Mouse (Mus musculus): Measurements from ENCODE around the gene Psmd8. TPM values are rescaled to one million over a fixed set of nuclear protein-coding genes. Genes with fewer than 3 reads are reported as not detected.
"Not testable (repeated sequence)": the region's sequence is repeated elsewhere in the genome, so short reads cannot be mapped to it uniquely, and the experiment has no call there.

The Psmd8 gene
- total RNA-seq (2022): 100 to 1,000 TPM; 116 to 137 (median 132) TPM

- DNase-seq (ENCODE audit: low spot score in 2 of 2): peak; percentile 94 to 96
Observed at GRCm38 (mm10) chr7:29180077-29180853, at the start of gene Psmd8. TSS of gene Psmd8 (minus strand) at chr7:29180701.

DNA sequence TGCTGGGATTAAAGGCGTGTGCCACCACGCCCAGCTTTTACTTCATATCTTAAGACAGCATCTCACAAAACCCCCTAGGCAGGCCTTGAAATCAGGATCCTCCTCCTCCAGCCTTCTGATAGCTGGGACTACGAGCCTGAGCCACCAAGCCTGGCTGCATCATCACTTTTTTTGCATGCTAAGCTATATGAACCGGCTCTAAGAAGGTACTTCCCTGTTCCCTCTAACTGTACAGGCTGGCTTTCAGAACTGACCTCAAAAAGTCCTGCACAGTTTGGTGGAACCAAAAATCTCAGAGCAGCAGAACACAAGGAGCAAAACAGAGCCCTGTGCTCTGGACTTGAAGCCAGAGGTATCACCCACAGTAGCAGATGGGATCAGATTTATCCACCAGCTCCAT lies 47.7 kb upstream of the Psmd8 start:
- no peak for DNase-seq (ENCODE audit: low spot score in 2 of 2)

- no peak for DNase-seq (ENCODE audit: low spot score in 2 of 2)
Observed at GRCm38 (mm10) chr7:29225520-29225919, 45.0 kb upstream of the Psmd8 start.

DNA sequence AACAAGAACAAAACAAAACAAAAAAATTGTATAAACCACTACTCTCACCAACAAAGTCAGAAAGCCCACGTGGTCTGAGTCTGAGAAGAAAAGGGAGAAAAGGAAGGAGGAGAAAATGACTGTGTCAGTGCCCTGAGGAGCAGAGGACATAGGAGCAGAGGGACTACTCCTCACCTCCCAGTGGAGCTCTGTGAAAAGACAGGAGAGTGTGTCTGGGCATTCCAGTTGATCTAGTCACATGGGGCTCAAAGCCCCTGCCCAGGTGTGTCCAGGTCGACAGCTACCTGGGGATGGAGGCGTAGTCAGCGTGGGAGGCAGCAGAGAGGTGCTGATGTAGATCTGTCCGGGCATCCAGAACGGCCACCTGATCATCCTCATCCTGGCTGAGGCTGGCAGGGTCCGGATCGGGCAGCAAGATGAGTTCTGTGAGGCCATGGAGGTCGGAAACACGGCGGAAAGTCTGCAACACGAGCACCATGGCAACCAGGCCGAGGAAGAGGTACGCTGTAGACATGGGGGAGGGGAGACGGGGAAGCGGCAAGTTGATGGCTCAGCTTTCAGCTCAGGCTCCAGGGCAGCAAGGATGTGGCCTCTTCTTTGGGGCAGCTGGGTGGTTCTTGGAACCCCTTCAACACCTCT lies 44.4 kb upstream of the Psmd8 start:
- no peak for DNase-seq (ENCODE audit: low spot score in 2 of 2)

- DNase-seq (ENCODE audit: low spot score in 2 of 2): no peak
Observed at GRCm38 (mm10) chr7:29214846-29215245, 34.3 kb upstream of the Psmd8 start.

- DNase-seq (ENCODE audit: low spot score in 2 of 2): no peak
Observed at GRCm38 (mm10) chr7:29214236-29214635, 33.7 kb upstream of the Psmd8 start.

GRCm38 (mm10) chr7:29213675-29214082 lies 33.2 kb upstream of the Psmd8 start, which contains the start of gene Catsperg1:
TSS of gene Catsperg1 (minus strand) at chr7:29214035.
- peak in 1 of 2 experiments; percentile 15 for DNase-seq (ENCODE audit: low spot score in 2 of 2)

- DNase-seq (ENCODE audit: low spot score in 2 of 2): not testable (repeated sequence)
Observed at GRCm38 (mm10) chr7:29212775-29213560, 32.5 kb upstream of the Psmd8 start.

- no peak for DNase-seq (ENCODE audit: low spot score in 2 of 2)
Observed at GRCm38 (mm10) chr7:29212199-29212765, 31.8 kb upstream of the Psmd8 start.

DNA sequence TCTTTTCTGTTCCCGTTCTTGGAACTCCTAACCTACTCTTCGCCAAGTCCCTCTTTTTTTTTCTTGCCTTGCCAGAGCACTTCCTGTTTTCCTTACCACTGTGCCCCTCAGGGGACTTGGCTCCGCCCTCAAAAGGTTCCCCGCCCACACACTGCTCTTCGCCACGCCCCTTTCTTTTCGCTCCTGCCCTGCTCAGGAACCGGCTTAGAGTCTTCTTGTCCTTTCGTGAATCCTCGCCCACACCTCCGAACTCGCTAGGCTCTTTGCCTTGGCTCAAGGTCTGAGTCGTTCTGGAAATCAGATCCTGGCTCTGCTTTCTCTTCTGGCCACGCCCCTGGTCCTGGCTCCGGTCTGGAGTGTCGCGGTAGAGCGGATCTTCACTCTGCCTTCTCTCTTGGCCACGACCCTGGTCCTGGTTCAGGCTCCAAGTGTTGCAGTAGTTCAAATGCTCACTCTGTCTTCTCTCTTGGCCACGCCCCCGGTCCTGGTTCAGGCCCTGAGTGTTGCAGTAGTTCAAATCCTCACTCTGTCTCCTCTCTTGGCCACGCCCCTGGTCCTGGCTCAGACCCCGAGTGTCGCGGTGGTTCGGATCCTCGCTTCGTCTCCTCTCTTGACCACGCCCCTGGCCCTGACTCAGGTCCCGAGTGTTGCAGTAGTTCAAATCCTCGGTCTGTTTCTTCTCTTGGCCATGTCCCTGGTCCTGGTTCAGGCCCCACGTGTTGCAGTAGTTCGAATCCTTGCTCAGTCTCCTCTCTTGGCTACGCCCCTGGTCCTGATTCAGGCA lies 31.1 kb upstream of the Psmd8 start:
- peak; percentile 34 to 47 for DNase-seq (ENCODE audit: low spot score in 2 of 2)

- DNase-seq (ENCODE audit: low spot score in 2 of 2): not testable (repeated sequence)
Observed at GRCm38 (mm10) chr7:29211013-29211412, 30.5 kb upstream of the Psmd8 start.

DNA sequence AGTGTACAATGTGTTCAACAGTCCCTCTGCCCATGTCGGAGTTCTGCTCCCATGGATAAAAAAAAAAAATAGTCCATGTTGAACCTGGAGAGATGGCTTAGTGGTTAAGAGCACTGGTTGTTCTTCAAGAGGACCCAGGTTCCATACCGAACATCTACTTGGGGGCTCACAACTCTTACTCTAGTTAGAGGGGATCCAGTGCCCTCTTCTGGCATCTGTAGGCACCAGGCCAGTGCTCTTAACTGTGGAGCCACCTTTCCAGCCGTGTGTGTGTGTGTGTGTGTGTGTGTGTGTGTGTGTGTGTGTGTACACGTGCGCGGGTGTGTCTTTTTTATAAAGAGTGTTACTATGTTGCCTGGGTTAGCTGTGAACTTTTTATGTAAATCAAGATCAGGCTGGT lies 22.1 kb upstream of the Psmd8 start:
- no peak for DNase-seq (ENCODE audit: low spot score in 2 of 2)

DNA sequence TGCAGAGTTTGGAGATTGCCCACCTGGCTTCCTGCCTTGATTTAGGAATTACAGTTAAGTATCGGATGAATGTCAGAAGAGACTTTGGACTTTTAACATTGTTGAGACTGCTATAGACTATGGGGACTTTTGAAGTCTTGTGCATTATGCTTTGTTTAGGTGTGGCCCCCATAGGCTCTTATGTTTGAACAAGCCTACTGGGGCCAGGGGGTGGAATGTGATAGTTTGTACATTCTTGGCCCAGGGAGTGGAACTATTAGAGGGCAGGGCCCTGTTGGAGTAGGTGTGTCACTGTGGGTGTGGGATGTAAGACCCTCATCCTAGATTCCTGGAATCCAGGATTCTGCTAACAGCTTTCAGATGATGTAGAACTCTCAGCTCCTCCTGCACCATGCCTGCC lies 13.7 kb upstream of the Psmd8 start:
- DNase-seq (ENCODE audit: low spot score in 2 of 2): not testable (repeated sequence)

GRCm38 (mm10) chr7:29181323-29181722 lies 822 bp upstream of the Psmd8 start:
- not testable (repeated sequence) for DNase-seq (ENCODE audit: low spot score in 2 of 2)

DNA sequence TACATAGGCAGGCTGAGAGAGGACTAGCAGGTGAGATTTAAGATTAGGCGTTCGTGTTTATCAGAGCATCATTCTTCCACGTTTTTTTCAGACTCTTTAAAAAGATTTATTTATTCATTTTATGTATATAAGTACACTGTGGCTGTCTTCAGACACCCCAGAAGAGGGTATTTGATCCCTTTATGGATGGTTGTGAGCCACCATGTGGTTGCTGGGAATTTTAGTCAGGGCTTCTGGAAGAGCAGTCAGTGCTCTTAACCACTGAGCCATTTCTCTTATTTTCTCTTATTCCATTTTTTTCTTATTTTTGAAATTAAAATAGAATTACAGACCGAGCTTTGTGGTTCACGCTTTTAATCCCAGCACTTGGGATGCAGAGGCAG lies 344 bp upstream of the Psmd8 start:
- no peak for DNase-seq (ENCODE audit: low spot score in 2 of 2)

DNA sequence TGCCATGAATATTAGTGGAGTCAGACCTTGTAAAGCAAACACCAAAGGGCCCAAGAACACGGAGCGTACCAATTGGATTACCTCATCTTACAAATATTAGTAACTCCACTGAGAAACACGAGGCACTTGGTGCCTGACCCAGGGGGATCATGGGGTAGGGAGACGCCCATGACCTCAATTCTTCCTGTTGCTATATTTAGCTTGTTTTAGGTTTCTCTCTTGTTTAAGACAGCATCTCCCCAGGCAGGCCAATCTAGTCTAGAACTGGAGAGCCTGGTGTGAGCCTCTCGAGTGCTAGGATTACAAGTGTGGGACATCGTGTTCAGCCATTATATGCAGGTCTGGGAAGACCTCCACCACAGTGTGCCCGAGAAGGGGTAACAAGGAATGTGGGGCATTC lies 1.2 kb downstream of the Psmd8 start:
- no peak for DNase-seq (ENCODE audit: low spot score in 2 of 2)

DNA sequence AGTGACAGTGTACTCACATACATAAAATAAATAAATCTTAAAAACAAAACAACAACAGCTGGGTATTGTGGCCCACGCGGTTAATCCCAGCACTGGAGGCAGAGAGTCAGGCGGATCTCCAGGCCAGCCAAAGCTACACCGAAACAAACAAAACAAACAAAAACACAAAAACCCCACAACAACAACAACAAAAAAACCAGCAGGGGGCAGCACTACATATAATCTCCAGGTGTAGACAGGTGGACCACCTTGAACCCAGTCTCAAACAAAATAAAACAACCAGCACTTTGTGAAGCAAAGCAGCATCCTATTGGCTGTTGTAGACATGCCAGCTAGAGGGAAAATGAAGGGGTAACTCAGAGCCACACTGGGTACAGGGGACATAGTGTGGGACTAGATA lies 2.4 kb downstream of the Psmd8 start:
- no peak for DNase-seq (ENCODE audit: low spot score in 2 of 2)

DNA sequence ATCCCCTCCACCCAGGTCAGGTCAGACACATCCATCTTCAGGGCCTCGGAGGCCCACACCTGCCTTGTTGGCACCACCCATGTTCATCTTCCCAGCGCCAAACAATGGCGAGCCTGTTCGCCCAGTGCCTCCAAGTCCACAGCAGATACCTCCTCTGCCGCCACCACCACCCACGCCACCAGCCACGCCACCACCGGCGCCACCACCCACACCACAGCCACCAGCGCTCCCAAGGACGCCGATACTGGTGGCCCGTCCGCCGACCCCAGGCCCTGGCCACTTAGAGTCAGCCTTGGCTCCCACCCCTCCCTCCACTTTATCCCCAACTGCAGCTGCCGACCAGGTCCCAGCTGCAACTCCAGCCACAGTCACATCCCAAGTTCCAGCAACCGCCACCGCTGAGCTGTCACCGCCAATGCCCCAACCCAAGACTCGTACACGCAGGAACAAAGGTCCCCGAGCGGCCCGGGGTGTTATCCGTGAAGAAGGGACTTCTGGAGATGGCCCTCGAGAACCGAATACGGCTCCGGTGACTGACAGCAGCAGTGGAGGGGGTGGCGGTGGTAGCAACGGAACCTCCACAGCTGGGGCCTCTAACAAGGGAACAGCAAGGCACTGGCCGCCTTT lies 8.0 kb downstream of the Psmd8 start:
- DNase-seq (ENCODE audit: low spot score in 2 of 2): no peak

GRCm38 (mm10) chr7:29171562-29172097 lies 8.9 kb downstream of the Psmd8 start:
- no peak for DNase-seq (ENCODE audit: low spot score in 2 of 2)
